Mouse (Mus musculus) limb, embryonic 14.5 days (tissue): ENCODE measurements around the gene Klhl35. TPM values are rescaled to one million over a fixed set of nuclear protein-coding genes. Genes with fewer than 3 reads are reported as not detected.
A peak's percentile ranks its signal among the peaks of the same experiment; 100 is the strongest.

Source experiments
- ATAC-seq: fragments of 200-750 bp; cut with Nextera tagmentation; 2 replicates; pipeline ENCODE4 v1.8.0; 2017; ENCODE audit warnings: low read depth, moderate number of reproducible peaks, moderate TSS enrichment; ENCODE audit not compliant: low FRiP score
- DNase-seq: peaks from one replicate; pipeline ENCODE4 v3.0.0-alpha.2; 2015; ENCODE audit warnings: low spot score
- H3K27ac ChIP-seq: fragments of 300-500 bp; sonication (generic); replicated peaks from 2 replicates; pipeline ENCODE4 v1.5.1; 2014; ENCODE audit warnings: low read depth, mild to moderate bottlenecking, low read length, moderate library complexity, mixed read lengths
- H3K27me3 ChIP-seq: fragments of 300-500 bp; sonication (generic); 2 replicates; pipeline ENCODE4 v1.6.1; 2014; ENCODE audit warnings: low read length, mixed read lengths; ENCODE audit not compliant: control insufficient read depth, insufficient read depth
- H3K36me3 ChIP-seq: fragments of 300-500 bp; sonication (generic); 2 replicates; pipeline ENCODE4 v1.6.1; 2014; ENCODE audit warnings: mild to moderate bottlenecking, low read length, moderate library complexity, mixed read lengths; ENCODE audit not compliant: control insufficient read depth, insufficient read depth
- H3K4me1 ChIP-seq: fragments of 300-500 bp; sonication (generic); 2 replicates; pipeline ENCODE4 v1.6.1; 2014; ENCODE audit warnings: antibody characterized with exemption, low read length, mixed read lengths; ENCODE audit not compliant: control insufficient read depth, insufficient read depth
- H3K4me2 ChIP-seq: fragments of 300-500 bp; sonication (generic); replicated peaks from 2 replicates; pipeline ENCODE4 v1.6.1; 2014; ENCODE audit warnings: low read depth, mild to moderate bottlenecking, low read length, moderate library complexity; ENCODE audit not compliant: severe bottlenecking
- H3K4me3 ChIP-seq: fragments of 300-500 bp; sonication (generic); replicated peaks from 2 replicates; pipeline ENCODE4 v1.5.1; 2014; ENCODE audit warnings: low read length
- H3K9ac ChIP-seq: fragments of 300-500 bp; sonication (generic); 2 replicates; pipeline ENCODE4 v1.6.1; 2014; ENCODE audit warnings: mild to moderate bottlenecking, low read depth, low read length, moderate library complexity; ENCODE audit not compliant: severe bottlenecking
- H3K9me3 ChIP-seq: fragments of 300-500 bp; sonication (generic); 2 replicates; pipeline ENCODE4 v1.6.1; 2016; ENCODE audit warnings: low read length; ENCODE audit not compliant: control insufficient read depth
- POLR2A ChIP-seq: fragments of 200-500 bp; IDR thresholded peaks from 2 replicates; pipeline ENCODE4 v1.8.0; 2012; ENCODE audit warnings: inconsistent platforms, mild to moderate bottlenecking, moderate library complexity, borderline replicate concordance; ENCODE audit not compliant: insufficient read depth, insufficient read length; ENCODE audit errors: extremely low read depth
- WGBS: fragments of 180-500 bp; shearing (Covaris S2); extraction: QIAGEN DNeasy Blood & Tissue Kit; methylation state at CpG from one replicate; pipeline ENCODE4 v1.1.7; 2014; 5-methylcytosine and 5-hydroxymethylcytosine counted together
- polyA plus RNA-seq, 2 experiments: library from polyadenylated mRNA; depleted of rRNA in 1 of 2; stranded (reverse) in 1 of 2; unstranded in 1 of 2; fragments of >200 nt; fragmentation: Nextera tagmentation in 1 of 2; extraction: Ambion mirVana in 1 of 2; gene quantifications; 2 replicates each; pipeline versions ENCODE4 v1.2.1 to v1.2.3; 2012 to 2014

Klhl35 gene
- polyA plus RNA-seq, 2 experiments: 1.5 to 1.8 TPM

GRCm38 (mm10) chr7:99463120-99463519 lies 2.7 kb upstream of the Klhl35 start:
- H3K4me1 ChIP-seq: peaks cover 19% of the 10 kb centered on the region
- H3K27me3 ChIP-seq: no peaks in the 10 kb centered on the region
- ATAC-seq (no peak), DNase-seq (no peak)
- H3K9ac ChIP-seq: no peak overlapping the region
- no peak overlapping the region for H3K27ac ChIP-seq
- whole genome bisulfite sequencing: 69% methylated on average over 2 of the region's 2 CpGs
- peaks cover 10% of the 10 kb centered on the region; the same call in 1 of the 2 replicates for H3K36me3 ChIP-seq
- no peak overlapping the region for H3K4me2 ChIP-seq
- no peak overlapping the region for H3K4me3 ChIP-seq
- TF ChIP-seq POLR2A: no peak
- H3K9me3 ChIP-seq: no peaks in the 10 kb centered on the region

- peak overlapping the region; percentile 81 for H3K9ac ChIP-seq
- no peaks in the 10 kb centered on the region for H3K27me3 ChIP-seq
- H3K4me2 ChIP-seq: peak overlapping the region; percentile 83
- H3K36me3 ChIP-seq: peaks cover 13% of the 10 kb centered on the region
- WGBS: 14% methylated on average over 7 of the region's 11 CpGs
- peak overlapping the region; percentile 95 for H3K27ac ChIP-seq
- H3K9me3 ChIP-seq: no peaks in the 10 kb centered on the region
- DNase-seq (peak; percentile 31), ATAC-seq (no peak)
- TF ChIP-seq POLR2A: no peak
- peaks cover 25% of the 10 kb centered on the region for H3K4me1 ChIP-seq
- peak overlapping the region; percentile 57 for H3K4me3 ChIP-seq
Observed at GRCm38 (mm10) chr7:99467916-99468282, 2.1 kb downstream of the Klhl35 start.

- Histone ChIP-seq H3K4me3 (peak overlapping the region; percentile 57), H3K4me1 (peaks cover 25% of the 10 kb centered on the region), H3K9me3 (no peaks in the 10 kb centered on the region), H3K9ac (peak overlapping the region; percentile 81), H3K27ac (peak overlapping the region; percentile 95), H3K4me2 (peak overlapping the region; percentile 83), H3K36me3 (peaks cover 17% of the 10 kb centered on the region), H3K27me3 (no peaks in the 10 kb centered on the region)
- 0% methylated on average over 8 of the region's 145 CpGs for WGBS
- DNase-seq (peak; percentile 78), ATAC-seq (peak; percentile 87)
- 0 out of 2 replicates have a peak, but pooled peaks have one; percentile 31 for TF ChIP-seq POLR2A
Observed at GRCm38 (mm10) chr7:99468283-99469132, 2.7 kb downstream of the Klhl35 start.

- Histone ChIP-seq H3K9ac (no peak overlapping the region), H3K27ac (0 out of 2 replicates have a peak overlapping the region, but pooled peaks have one; percentile 95), H3K27me3 (no peaks in the 10 kb centered on the region), H3K9me3 (no peaks in the 10 kb centered on the region), H3K36me3 (peaks cover 25% of the 10 kb centered on the region), H3K4me1 (peaks cover 25% of the 10 kb centered on the region), H3K4me2 (no peak overlapping the region), H3K4me3 (no peak overlapping the region)
- ATAC-seq (no peak), DNase-seq (no peak)
- TF ChIP-seq POLR2A: no peak
- 77% methylated on average over 17 of the region's 17 CpGs for WGBS
Observed at GRCm38 (mm10) chr7:99469680-99470405, 4.0 kb downstream of the Klhl35 start.

- Histone ChIP-seq H3K4me3 (no peak overlapping the region), H3K4me1 (peaks cover 18% of the 10 kb centered on the region), H3K36me3 (peaks cover 35% of the 10 kb centered on the region), H3K27ac (no peak overlapping the region), H3K27me3 (no peaks in the 10 kb centered on the region), H3K4me2 (no peak overlapping the region), H3K9me3 (no peaks in the 10 kb centered on the region), H3K9ac (no peak overlapping the region)
- ATAC-seq (no peak), DNase-seq (no peak)
- WGBS: 56% methylated on average over 18 of the region's 18 CpGs
- no peak for TF ChIP-seq POLR2A
Observed at GRCm38 (mm10) chr7:99471578-99471977, 5.8 kb downstream of the Klhl35 start.
